Mouse (Mus musculus) testis, adult 2 months (tissue): ENCODE results near the gene Pik3cd.

ENCODE experiments used
- CTCF ChIP-seq: fragments of 200-500 bp; IDR thresholded peaks from 2 replicates; pipeline ENCODE4 v1.5.1; 2012; ENCODE audit warnings: low read depth, mild to moderate bottlenecking, inconsistent platforms, low read length, moderate library complexity; ENCODE audit not compliant: control insufficient read depth, insufficient read depth, insufficient replicate concordance
- POLR2A ChIP-seq: fragments of 200-500 bp; IDR thresholded peaks from 2 replicates; pipeline ENCODE4 v1.6.1; 2012; ENCODE audit warnings: low read depth, mild to moderate bottlenecking, inconsistent platforms, low read length, moderate library complexity; ENCODE audit not compliant: control insufficient read depth

DNA sequence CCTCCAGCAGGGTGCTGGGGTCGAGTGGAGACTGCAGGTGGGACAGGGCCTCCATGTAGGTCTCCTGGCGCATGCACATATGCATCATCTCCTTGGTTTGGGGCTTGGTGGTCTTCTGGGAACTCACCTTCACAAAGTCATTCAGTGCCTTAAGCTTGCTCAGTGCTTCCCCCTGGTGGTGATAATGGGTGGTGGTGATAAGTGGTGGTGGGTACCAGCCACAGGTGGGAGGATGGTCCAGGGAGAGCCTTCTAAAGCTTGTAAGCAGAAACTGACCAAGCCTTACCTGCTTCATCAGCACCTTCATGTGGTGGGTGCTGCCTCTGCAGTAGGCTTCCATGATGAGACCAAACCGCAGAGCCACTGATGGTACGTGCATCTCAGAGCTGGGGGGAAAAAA, 48.1 kb downstream of the Pik3cd start:
- peak; percentile 81; the same call in 1 of the 2 replicates for TF ChIP-seq CTCF
- no peak for TF ChIP-seq POLR2A
